Mouse (Mus musculus) telencephalon, adult 2 months (tissue): Measurements from ENCODE around the gene Plb1.

Experiments
- DNase-seq: peaks from one replicate; pipeline ENCODE4 v3.0.0-alpha.2; 2011; ENCODE audit warnings: low read depth, low spot score

Gene Plb1

DNA sequence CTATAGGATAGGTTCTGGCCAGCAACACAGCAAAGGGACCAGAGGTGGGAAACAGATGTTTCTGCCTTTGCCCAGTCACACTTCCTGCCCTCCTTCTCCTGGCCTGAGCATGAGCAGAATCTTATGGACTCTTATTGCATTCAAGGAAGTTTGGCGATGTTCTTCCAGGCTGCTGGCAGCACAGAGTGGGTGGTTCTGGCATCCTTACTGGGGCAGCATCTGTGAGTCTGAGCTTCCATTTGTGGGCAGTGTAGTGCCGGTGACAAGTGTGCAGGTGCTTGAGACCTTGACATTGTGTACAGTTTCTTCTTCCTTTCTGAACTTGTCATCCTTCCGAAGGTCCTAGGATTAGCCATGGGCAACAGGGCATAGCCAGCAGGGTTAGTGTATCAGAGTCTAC lies 12.9 kb downstream of the Plb1 start:
- peak; percentile 55 for DNase-seq

- DNase-seq = no peak
Observed at GRCm38 (mm10) chr5:32260751-32261150, 28.2 kb downstream of the Plb1 start.

GRCm38 (mm10) chr5:32261251-32261650 lies 28.7 kb downstream of the Plb1 start:
- DNase-seq = no peak

DNA sequence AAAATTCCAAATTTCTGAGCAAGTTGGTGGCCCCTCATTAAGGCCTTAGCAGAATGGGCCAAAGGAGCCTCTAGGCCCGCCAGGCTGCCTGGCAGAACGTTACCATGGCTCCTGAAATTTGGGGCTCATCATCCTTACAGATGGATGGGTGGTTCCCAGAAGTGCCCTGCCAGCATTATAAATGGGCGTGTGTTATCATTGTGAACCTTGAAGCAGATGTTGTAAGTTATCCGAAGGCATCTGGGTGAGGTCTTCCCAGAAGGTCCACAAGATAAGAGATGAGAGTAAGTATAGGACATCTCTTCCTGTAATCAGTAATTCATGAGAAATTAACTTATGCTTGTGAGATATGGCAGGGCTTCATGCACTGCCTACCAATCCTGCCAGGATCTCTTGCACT lies 30.0 kb downstream of the Plb1 start:
- DNase-seq = no peak

DNA sequence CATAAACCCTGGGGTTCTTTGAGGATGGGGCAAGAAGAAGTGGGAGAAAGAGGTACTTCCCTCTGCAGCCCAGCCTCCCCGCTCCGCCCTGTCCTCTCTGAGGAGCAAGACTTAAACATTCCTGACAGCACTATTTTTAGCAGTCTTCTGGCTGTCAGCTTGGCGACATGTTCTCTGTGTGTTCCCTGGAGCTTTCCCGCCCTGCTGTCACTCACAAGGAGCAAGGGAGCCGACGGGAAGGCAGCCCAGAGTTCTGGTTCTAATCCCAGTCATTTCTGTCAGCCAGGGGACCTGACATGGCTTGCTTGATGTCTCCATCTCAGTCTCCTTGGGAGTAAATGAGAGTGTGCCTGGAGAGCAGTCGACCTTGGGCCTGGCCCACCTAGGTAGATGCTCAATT lies 40.0 kb downstream of the Plb1 start:
- DNase-seq = peak; percentile 15

- DNase-seq = no peak
Observed at GRCm38 (mm10) chr5:32278000-32278694, 45.6 kb downstream of the Plb1 start.

DNA sequence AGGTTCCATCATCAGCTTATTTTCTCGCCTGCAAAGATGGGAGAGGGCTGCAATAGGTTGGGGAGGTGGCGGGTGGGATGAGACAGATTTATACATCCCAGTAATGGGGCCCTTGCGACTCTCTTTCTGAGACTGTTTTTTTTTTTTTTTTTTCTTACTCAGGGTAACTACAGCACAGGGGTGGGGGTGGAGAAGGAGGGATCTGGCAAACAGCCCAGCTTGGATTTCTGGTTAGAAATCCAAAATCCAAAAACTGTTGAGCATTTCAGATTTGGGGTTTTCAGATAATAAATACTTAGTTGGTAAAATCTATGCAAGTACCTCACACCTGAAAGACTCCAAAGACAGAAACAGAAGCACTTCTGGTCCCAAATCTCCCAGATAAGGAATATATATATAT lies 47.6 kb downstream of the Plb1 start:
- no peak for DNase-seq

GRCm38 (mm10) chr5:32282345-32282744 lies 49.8 kb downstream of the Plb1 start:
- no peak for DNase-seq

DNA sequence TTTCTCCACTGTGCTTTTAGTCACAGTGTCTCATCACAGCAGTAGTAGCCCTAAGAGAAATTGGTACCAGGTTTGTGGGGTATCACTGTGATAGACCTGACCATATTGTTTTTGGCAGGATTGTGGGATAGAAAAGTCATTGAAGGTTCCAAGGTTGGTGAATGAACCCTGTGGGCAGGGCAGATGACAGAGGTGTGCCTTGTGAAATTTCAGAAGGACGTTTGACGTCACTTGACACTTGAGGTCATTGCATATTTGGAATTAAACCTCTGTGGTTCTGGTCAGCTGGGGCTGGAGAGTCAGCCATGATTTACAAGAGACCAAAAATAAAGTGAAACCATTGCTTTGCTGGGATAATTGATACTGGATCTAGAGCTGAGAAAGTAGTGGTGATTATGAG lies 50.9 kb downstream of the Plb1 start:
- DNase-seq = no peak

DNA sequence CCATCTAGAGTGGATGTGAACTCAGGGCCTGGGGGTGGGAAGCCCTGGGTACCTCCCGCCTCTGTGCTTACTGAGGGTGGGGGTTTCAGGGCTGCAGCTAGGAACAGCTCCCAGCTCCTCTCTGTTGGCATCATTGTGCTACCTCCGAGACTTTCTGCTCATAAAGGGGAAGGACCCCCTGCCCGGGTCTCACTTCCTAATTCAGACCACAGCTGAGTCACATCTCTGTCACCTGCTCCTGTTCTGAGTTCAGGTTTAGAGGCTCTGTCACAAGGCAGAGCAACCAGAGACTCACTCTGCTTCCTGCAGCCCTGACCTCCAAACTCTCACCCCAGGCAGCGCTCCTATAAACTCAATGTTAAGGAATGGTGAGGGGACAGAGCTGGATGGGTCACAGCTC lies 53.8 kb downstream of the Plb1 start:
- DNase-seq = no peak

- DNase-seq = no peak
Observed at GRCm38 (mm10) chr5:32288021-32288420, 55.5 kb downstream of the Plb1 start.

- DNase-seq = no peak
Observed at GRCm38 (mm10) chr5:32291316-32291715, 58.8 kb downstream of the Plb1 start.

DNA sequence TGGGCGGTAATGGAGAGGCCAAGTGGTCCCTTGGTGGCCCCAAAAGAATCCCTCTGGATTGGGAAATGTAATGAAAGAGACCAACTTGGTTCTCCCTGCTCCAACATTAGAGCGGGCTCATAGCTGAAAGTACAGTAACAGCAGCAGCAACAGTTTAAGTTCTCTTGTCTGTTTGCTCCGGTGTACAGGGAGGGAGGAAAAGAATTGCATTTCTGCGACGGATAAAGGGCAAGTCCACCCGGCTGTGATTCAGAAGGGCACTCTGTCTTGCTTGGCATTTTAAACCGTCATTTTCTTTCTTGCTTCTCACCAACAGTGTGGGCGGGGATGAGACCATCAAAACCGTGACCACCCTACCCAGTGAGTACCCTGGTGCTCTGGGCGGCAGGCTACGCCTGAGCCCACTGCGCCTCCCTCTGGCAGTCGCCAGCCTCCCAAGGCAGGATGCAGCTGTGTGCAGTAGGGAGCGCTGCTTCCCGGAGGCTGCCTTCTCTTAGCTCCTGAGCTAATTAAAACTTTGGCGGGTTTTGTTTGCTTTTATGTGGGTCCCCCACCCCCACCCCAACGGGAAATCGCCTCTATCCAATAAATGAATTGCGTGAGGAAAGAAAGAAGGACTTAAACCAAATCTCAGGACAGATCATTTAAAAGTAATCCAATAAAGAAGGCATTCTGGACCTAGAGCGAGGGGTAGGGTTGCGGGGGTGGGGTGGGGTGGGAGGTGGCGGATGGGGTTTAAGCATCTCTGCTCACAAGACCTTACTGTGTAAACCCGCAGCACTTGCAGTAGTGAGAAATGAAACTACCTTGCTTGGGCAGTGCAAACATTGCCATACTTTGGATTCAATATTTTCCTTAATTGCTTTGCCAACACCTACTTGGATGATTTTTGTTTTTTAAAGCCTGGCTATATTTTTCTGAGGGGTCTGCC lies 70.7 kb downstream of the Plb1 start:
- peak; percentile 21 for DNase-seq

GRCm38 (mm10) chr5:32307106-32307505 lies 74.6 kb downstream of the Plb1 start:
- DNase-seq = no peak

DNA sequence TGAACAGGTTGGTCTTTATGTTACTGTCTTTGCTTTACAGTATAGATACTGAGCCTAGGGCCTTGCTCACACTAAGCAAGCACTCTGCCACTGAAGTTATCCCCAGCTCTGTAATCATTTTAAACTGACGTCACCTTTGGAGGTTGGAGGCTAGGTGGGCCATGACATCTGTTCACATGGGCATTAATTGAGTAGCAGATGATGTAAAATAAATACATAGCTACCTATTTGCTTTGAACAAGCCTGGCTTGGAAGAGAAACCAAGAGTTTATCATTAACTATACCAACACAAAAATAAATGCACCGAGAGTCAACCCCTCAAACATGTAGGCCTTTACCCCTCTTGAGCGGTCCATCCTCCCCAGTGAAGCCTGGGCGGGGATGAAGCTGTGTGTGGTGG lies 76.1 kb downstream of the Plb1 start:
- no peak for DNase-seq

GRCm38 (mm10) chr5:32309714-32310113 lies 77.2 kb downstream of the Plb1 start:
- DNase-seq = peak; percentile 18

DNA sequence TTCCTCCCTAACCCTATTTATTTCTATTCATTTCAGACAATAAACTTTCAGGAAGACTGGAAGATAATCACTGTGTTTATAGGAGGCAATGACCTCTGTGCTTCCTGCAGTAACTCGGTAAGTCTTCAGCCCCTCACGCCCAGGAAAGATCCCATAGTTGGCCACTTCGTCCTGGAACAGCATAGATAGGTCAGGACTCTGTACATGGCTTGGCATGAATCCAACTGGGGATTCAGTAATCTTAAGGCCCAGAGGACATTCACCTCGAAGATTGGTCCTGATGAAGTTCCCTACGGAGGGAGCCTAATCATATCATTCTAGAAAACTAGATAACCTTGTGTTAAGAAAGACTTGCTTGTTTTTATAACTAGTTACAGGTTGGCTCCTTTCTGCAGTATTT lies 78.3 kb downstream of the Plb1 start:
- DNase-seq = no peak

GRCm38 (mm10) chr5:32311589-32312166 lies 79.2 kb downstream of the Plb1 start:
- no peak for DNase-seq

- DNase-seq = no peak
Observed at GRCm38 (mm10) chr5:32313671-32314070, 81.2 kb downstream of the Plb1 start.

DNA sequence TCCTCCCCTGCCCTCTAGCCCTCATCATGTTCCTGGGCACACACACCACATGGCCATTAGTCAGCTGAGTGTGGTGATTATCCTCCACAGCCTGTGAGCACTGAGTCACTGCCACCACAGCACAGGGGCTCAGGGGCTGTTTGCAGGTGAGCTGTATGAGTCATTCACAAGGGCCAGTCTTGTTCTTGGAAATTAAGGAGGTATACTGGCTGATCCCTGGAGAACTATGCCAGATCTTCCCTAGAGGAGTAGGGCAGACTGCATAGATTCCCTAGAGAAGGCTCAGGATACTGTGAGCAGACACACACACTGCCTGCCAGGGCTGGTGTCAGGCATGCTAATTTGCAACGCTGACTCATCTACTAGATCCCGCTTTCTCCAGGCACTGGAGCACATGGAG lies 82.2 kb downstream of the Plb1 start:
- DNase-seq = peak; percentile 73

- peak; percentile 50 for DNase-seq
Observed at GRCm38 (mm10) chr5:32322146-32322811, 89.8 kb downstream of the Plb1 start.

- DNase-seq = no peak
Observed at GRCm38 (mm10) chr5:32328139-32328538, 95.6 kb downstream of the Plb1 start.
